16 mouse cellular contexts compared by ENCODE assay signal in genomic region chr15:26688472-26689104, GRCm38 (mm10).
"Had no signal": no experiment of that assay in that cellular context is flagged by ENCODE, and none has a peak within 500 bp of the region (broad histone marks: within the 10 kb centered on the region; RNA-seq: fewer than 3 reads in every experiment).

No protein-coding gene starts in this region.

- DNase-seq: kidney, adult 11 months; kidney, adult 9 months; kidney, postnatal 4 days; lung, adult 2 months; lung, postnatal 4 days; right cerebral cortex, adult 18-20 months; right cerebral cortex, postnatal 25 days; thymus, postnatal 14 days had no signal

- H3K36me3 ChIP-seq: limb, embryonic 10.5 days; liver, embryonic 15.5 days; midbrain, embryonic 12.5 days had no signal

- H3K27me3 ChIP-seq: liver, embryonic 15.5 days; midbrain, embryonic 12.5 days had no signal

- H3K4me3 ChIP-seq: layer of hippocampus, adult 2 months; limb, embryonic 10.5 days; liver, embryonic 15.5 days; midbrain, embryonic 12.5 days had no signal

- ATAC-seq: lung, postnatal 0 days had no signal

- H3K4me1 ChIP-seq: liver, embryonic 15.5 days had no signal

- H3K27ac ChIP-seq: kidney, postnatal 0 days; layer of hippocampus, adult 2 months; limb, embryonic 10.5 days; liver, embryonic 15.5 days; midbrain, embryonic 12.5 days; stomach, postnatal 0 days had no signal

- H3K9ac ChIP-seq: liver, embryonic 15.5 days; midbrain, embryonic 12.5 days had no signal

- H3K4me2 ChIP-seq: liver, embryonic 11.5 days; liver, embryonic 15.5 days; midbrain, embryonic 12.5 days had no signal

- H3K9me3 ChIP-seq: limb, embryonic 10.5 days; liver, embryonic 15.5 days; midbrain, embryonic 12.5 days had no signal
